Mouse (Mus musculus) heart, embryonic 16.5 days (tissue): ENCODE results near the gene Pex1. TPM values are rescaled to one million over a fixed set of nuclear protein-coding genes. Genes with fewer than 3 reads are reported as not detected.
A peak's percentile ranks its signal among the peaks of the same experiment; 100 is the strongest.

ENCODE experiments used
- ATAC-seq: fragments of 200-750 bp; cut with Nextera tagmentation; replicated peaks from 2 replicates; pipeline ENCODE4 v1.8.0; 2017; ENCODE audit warnings: moderate number of reproducible peaks; ENCODE audit not compliant: insufficient read depth, low FRiP score; ENCODE audit errors: extremely low read depth
- H3K27ac ChIP-seq: fragments of 300-500 bp; sonication (generic); 2 replicates; pipeline ENCODE4 v1.5.1; 2014; ENCODE audit warnings: mild to moderate bottlenecking, low read length, control low read depth, moderate library complexity
- H3K27me3 ChIP-seq: fragments of 300-500 bp; sonication (generic); 2 replicates; pipeline ENCODE4 v1.6.1; 2014; ENCODE audit warnings: low read length, mixed read lengths; ENCODE audit not compliant: control insufficient read depth, insufficient read depth
- H3K36me3 ChIP-seq: fragments of 300-500 bp; sonication (generic); 2 replicates; pipeline ENCODE4 v1.6.1; 2014; ENCODE audit not compliant: control insufficient read depth, insufficient read depth
- H3K4me1 ChIP-seq: fragments of 300-500 bp; sonication (generic); 2 replicates; pipeline ENCODE4 v1.6.1; 2014; ENCODE audit warnings: low read length, mixed read lengths; ENCODE audit not compliant: control insufficient read depth, insufficient read depth
- H3K4me2 ChIP-seq: fragments of 300-500 bp; sonication (generic); 2 replicates; pipeline ENCODE4 v1.6.1; 2014; ENCODE audit warnings: low read depth, mild to moderate bottlenecking, control low read depth, low read length
- H3K4me3 ChIP-seq: fragments of 300-500 bp; sonication (generic); 2 replicates; pipeline ENCODE4 v1.5.1; 2014; ENCODE audit warnings: mild to moderate bottlenecking, control low read depth, low read length
- H3K9ac ChIP-seq: fragments of 300-500 bp; sonication (generic); 2 replicates; pipeline ENCODE4 v1.6.1; 2014; ENCODE audit warnings: low read length, control low read depth
- H3K9me3 ChIP-seq: fragments of 300-500 bp; sonication (generic); replicated peaks from 2 replicates; pipeline ENCODE4 v1.6.1; 2016; ENCODE audit warnings: low read length; ENCODE audit not compliant: control insufficient read depth
- WGBS: fragments of 180-500 bp; shearing (Covaris S2); extraction: QIAGEN DNeasy Blood & Tissue Kit; methylation state at CpG from one replicate; pipeline ENCODE4 v1.1.7; 2014; 5-methylcytosine and 5-hydroxymethylcytosine counted together
- polyA plus RNA-seq: library from polyadenylated mRNA; unstranded; fragments of >200 nt; fragmentation: Nextera tagmentation; extraction: Ambion mirVana; gene quantifications from 2 replicates; pipeline ENCODE4 v1.2.1, GENCODE M21; 2015

The Pex1 gene
- 11.1 and 11.4 TPM in 2 replicates for polyA plus RNA-seq

GRCm38 (mm10) chr5:3595693-3596398 is at the start of gene Pex1:
Pex1 (plus strand) TSS chr5:3596066.
- under 1% methylated on average over 50 of the region's 50 CpGs for WGBS
- H3K4me3 ChIP-seq = peak within 1 kb of the TSS; percentile 98
- peak within 1 kb of the TSS; percentile 73 for H3K27ac ChIP-seq
- no peaks in the 10 kb centered on the region for H3K9me3 ChIP-seq
- H3K27me3 ChIP-seq = no peaks in the 10 kb centered on the region
- peaks cover 6% of the 10 kb centered on the region for H3K36me3 ChIP-seq
- H3K4me2 ChIP-seq = peak within 1 kb of the TSS; percentile 92
- peaks cover 16% of the 10 kb centered on the region for H3K4me1 ChIP-seq
- ATAC-seq = peak; percentile 98
- H3K9ac ChIP-seq = peak within 1 kb of the TSS; percentile 81

- H3K9ac ChIP-seq = no peak overlapping the region
- H3K27me3 ChIP-seq = no peaks in the 10 kb centered on the region
- 79% methylated on average over 1 of the region's 1 CpGs for WGBS
- no peak overlapping the region for H3K4me3 ChIP-seq
- no peaks in the 10 kb centered on the region for H3K9me3 ChIP-seq
- no peak overlapping the region for H3K4me2 ChIP-seq
- H3K27ac ChIP-seq = no peak overlapping the region
- ATAC-seq = no peak
- 0 out of 2 replicates have a peak, but pooled peaks cover 3% of the 10 kb centered on the region for H3K36me3 ChIP-seq
- peaks cover 14% of the 10 kb centered on the region for H3K4me1 ChIP-seq
Measured at GRCm38 (mm10) chr5:3546226-3546625, 49.6 kb upstream of the Pex1 start.

- no peaks in the 10 kb centered on the region for H3K9me3 ChIP-seq
- H3K4me1 ChIP-seq = no peaks in the 10 kb centered on the region
Measured at GRCm38 (mm10) chr5:3551481-3551880, 44.4 kb upstream of the Pex1 start.

GRCm38 (mm10) chr5:3554198-3554597 is 41.7 kb upstream of the Pex1 start:
- WGBS = 89% methylated on average over 2 of the region's 2 CpGs
- Histone ChIP-seq H3K27me3 (no peaks in the 10 kb centered on the region), H3K4me2 (no peak overlapping the region), H3K9ac (no peak overlapping the region), H3K4me1 (no peaks in the 10 kb centered on the region), H3K9me3 (no peaks in the 10 kb centered on the region), H3K27ac (no peak overlapping the region), H3K4me3 (no peak overlapping the region), H3K36me3 (peaks cover 14% of the 10 kb centered on the region)
- no peak for ATAC-seq

More at GRCm38 (mm10) chr5:3551481-3551880, 44.4 kb upstream of the Pex1 start:
- Histone ChIP-seq H3K36me3 (peaks cover 10% of the 10 kb centered on the region), H3K27me3 (no peaks in the 10 kb centered on the region), H3K4me3 (no peak overlapping the region), H3K27ac (no peak overlapping the region), H3K9ac (no peak overlapping the region), H3K4me2 (no peak overlapping the region)
- 91% methylated on average over 1 of the region's 1 CpGs for WGBS
- ATAC-seq = no peak

GRCm38 (mm10) chr5:3571266-3571665 is 24.6 kb upstream of the Pex1 start, which contains the start of gene 1700109H08Rik:
1700109H08Rik (plus strand) TSS chr5:3571566.
- no peak within 1 kb of the TSS for H3K4me2 ChIP-seq

GRCm38 (mm10) chr5:3574825-3575224 is 21.0 kb upstream of the Pex1 start:
- no peak overlapping the region for H3K27ac ChIP-seq
- no peak overlapping the region for H3K4me3 ChIP-seq
- H3K9me3 ChIP-seq = peaks cover 6% of the 10 kb centered on the region
- no peaks in the 10 kb centered on the region for H3K27me3 ChIP-seq
- no peaks in the 10 kb centered on the region for H3K4me1 ChIP-seq
- no peak overlapping the region for H3K9ac ChIP-seq
- WGBS = 88% methylated on average over 2 of the region's 2 CpGs
- H3K36me3 ChIP-seq = peaks cover 84% of the 10 kb centered on the region
- H3K4me2 ChIP-seq = no peak overlapping the region
- no peak for ATAC-seq

More at GRCm38 (mm10) chr5:3571266-3571665, 24.6 kb upstream of the Pex1 start, which contains the start of gene 1700109H08Rik:
- Histone ChIP-seq H3K9me3 (peaks cover 6% of the 10 kb centered on the region), H3K4me1 (no peaks in the 10 kb centered on the region), H3K36me3 (peaks cover 72% of the 10 kb centered on the region), H3K4me3 (no peak within 1 kb of the TSS), H3K9ac (no peak within 1 kb of the TSS), H3K27ac (no peak within 1 kb of the TSS), H3K27me3 (no peaks in the 10 kb centered on the region)
- ATAC-seq = no peak
- 92% methylated on average over 4 of the region's 4 CpGs for WGBS

- peaks cover 71% of the 10 kb centered on the region for H3K36me3 ChIP-seq
- 96% methylated on average over 2 of the region's 2 CpGs for WGBS
Measured at GRCm38 (mm10) chr5:3577939-3578338, 17.9 kb upstream of the Pex1 start.

GRCm38 (mm10) chr5:3579066-3579465 is 16.8 kb upstream of the Pex1 start:
- Histone ChIP-seq H3K4me1 (no peaks in the 10 kb centered on the region), H3K27me3 (no peaks in the 10 kb centered on the region), H3K4me3 (no peak overlapping the region), H3K4me2 (no peak overlapping the region), H3K27ac (no peak overlapping the region), H3K36me3 (peaks cover 69% of the 10 kb centered on the region), H3K9me3 (peaks cover 6% of the 10 kb centered on the region), H3K9ac (no peak overlapping the region)
- 90% methylated on average over 7 of the region's 7 CpGs for WGBS
- no peak for ATAC-seq

More at GRCm38 (mm10) chr5:3577939-3578338, 17.9 kb upstream of the Pex1 start:
- Histone ChIP-seq H3K4me1 (no peaks in the 10 kb centered on the region), H3K9me3 (peaks cover 6% of the 10 kb centered on the region), H3K9ac (no peak overlapping the region), H3K27me3 (no peaks in the 10 kb centered on the region), H3K4me3 (no peak overlapping the region), H3K4me2 (no peak overlapping the region), H3K27ac (no peak overlapping the region)
- no peak for ATAC-seq

GRCm38 (mm10) chr5:3596399-3596766 is 517 bp downstream of the Pex1 start, which contains the start of gene Rbm48:
Rbm48 (minus strand) TSS chr5:3596585.
- Histone ChIP-seq H3K36me3 (peaks cover 2% of the 10 kb centered on the region; the same call in 1 of the 2 replicates), H3K4me2 (peak within 1 kb of the TSS; percentile 92), H3K4me3 (peak within 1 kb of the TSS; percentile 98), H3K27ac (peak within 1 kb of the TSS; percentile 73), H3K9ac (peak within 1 kb of the TSS; percentile 81), H3K4me1 (peaks cover 16% of the 10 kb centered on the region), H3K27me3 (no peaks in the 10 kb centered on the region), H3K9me3 (no peaks in the 10 kb centered on the region)
- ATAC-seq = peak; percentile 79
- WGBS = under 1% methylated on average over 31 of the region's 31 CpGs
